Mouse (Mus musculus) B cell, adult 2 months (primary cell): ENCODE data around the gene Olfr1132.
"Not testable (repeated sequence)": the region's sequence is repeated elsewhere in the genome, so short reads cannot be mapped to it uniquely, and the experiment has no call there.

ENCODE experiments used
- DNase-seq, 2 experiments: peaks; one replicate each; pipeline ENCODE4 v3.0.0; 2022

Gene Olfr1132

DNA sequence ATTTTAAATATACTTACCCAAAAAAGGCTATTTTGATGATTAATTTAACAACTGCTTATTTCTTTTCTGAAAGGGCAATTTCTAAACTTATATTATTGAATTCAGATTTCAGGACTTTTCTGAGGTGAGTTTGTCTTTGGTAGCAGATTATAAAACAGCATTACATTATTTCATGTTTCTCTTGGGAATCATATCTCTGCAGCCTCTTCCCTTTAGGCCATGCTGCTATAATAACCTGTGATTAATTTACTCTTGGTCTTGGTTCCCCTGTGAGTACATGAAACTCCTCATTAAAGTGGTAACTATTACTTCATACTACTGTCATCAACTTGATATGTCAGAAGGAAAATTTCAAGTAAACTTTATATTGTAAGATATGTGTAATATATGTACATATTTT, at the start of gene Olfr1132:
Olfr1132 (minus strand) TSS at position 101 of the 400 bp plus-strand sequence.
- DNase-seq = no peak

DNA sequence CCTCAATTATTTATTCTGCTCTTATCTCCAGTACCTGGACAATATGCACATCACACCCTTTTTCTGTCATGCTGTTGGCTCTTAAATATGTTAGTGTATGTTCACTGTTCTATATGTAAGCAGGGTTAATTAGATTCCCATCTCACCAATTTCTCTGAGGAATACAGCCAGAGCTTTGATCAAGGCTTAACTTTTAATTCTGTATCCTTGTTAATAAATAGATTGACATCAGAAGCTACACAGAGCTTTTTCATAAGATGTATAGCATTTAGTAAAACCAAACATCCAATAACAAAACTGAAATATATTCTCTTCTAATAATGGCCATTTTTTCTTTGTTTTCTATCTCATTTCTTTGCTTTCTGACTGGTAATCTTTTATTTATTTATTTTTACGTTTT, 36.2 kb upstream of the Olfr1132 start, which contains the start of gene Olfr1135:
Olfr1135 (minus strand) TSS at position 101 of the 400 bp plus-strand sequence.
- DNase-seq = no peak

DNA sequence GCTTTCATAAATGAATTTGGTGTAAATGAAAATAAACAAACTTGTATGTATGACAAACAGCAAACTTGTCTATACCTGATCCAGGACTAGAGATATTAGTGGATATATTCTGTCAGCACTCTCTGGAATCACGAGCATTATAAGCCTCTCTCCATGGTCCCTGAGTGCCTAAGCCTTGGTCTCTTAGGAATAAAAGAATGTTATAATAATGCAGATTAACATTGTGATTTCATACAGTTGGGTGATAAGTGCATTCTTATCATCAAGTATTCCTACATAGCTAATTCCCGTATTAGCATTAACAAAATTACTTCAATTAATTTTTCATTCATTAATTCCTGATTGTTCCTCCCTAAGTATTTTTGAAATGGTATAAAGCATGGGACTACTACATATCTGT, 21.0 kb upstream of the Olfr1132 start, which contains the start of gene Olfr1134:
Olfr1134 (minus strand) TSS at position 101 of the 400 bp plus-strand sequence.
- DNase-seq = no peak

DNA sequence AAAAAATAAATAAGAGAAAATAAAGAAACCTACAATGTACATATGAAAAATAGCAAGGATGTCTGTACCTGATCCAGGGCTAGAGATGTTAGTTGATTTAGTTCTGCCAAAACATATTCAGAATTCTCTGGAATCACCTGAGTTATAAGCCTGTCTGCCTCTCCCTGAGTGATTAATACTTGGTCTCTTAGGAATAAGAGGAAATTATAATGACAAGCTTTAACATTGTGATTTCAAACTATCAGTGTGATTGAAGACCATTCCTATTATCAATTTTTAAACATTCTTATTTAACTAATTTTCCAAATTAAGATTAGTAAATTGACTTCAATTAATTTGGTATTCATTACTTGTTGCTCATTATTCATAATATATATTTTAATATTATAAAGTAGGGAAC, 9.9 kb upstream of the Olfr1132 start, which contains the start of gene Olfr1133:
Olfr1133 (minus strand) TSS at position 101 of the 400 bp plus-strand sequence.
- DNase-seq = no peak

DNA sequence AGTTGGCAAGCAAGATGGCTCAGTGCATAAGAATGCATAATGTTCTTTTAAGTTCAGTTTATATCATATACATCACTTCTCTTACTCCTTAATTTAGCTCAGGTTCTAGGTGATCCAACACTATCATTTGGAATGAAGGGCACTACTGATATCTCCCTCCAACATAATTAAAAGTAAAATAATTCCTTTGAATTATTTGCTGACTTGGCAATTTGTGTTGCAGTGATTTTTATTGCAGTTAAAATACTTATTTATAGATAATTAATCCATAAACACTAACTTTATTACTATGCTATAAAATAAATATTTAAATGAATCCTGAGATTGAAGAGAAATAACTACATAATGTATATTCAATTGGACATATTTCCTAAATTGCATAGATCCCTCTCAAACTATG, 5.1 kb upstream of the Olfr1132 start:
- no peak for DNase-seq

- DNase-seq = no peak
These were observed 10.5 kb downstream of the Olfr1132 start, which contains the start of gene Olfr1131 for GRCm38 (mm10) chr2:87626804-87627203. Gene Olfr1131, plus strand, starts transcription at chr2:87627104.

GRCm38 (mm10) chr2:87605912-87606311, 31.4 kb downstream of the Olfr1132 start, which contains the start of gene Olfr1130:
Gene Olfr1130, plus strand, starts transcription at chr2:87606212.
- not testable (repeated sequence) for DNase-seq
